ENCODE assay signal across 9 mouse cellular contexts in genomic region chr19:55940538-55941252, GRCm38 (mm10).
DNase-seq lines count a peak whose midpoint lies in the region; ATAC-seq lines count a peak whose summit lies in the region.
"Had no signal": no experiment of that assay in that cellular context is flagged by ENCODE, and none has a peak within 500 bp of the region (broad histone marks: within the 10 kb centered on the region; RNA-seq: fewer than 3 reads in every experiment).

No protein-coding gene starts in this region.

- no peak overlapping the region for H3K4me3 ChIP-seq in lung, embryonic 16.5 days (ENCODE audit: low read length)

- no peak for DNase-seq in lung, postnatal 4 days
- DNase-seq in frontal cortex, adult 2 months (ENCODE audit: extremely low spot score in 1 of 2, low spot score in 1 of 2): peak; percentile 55 to 72
- DNase-seq in left cerebral cortex, postnatal 14 days (ENCODE audit: low spot score in 2 of 2): peak; percentile 47 to 79
- peak; percentile 83 to 84 for DNase-seq in right cerebral cortex, postnatal 10 days (ENCODE audit: low spot score in 2 of 2)
- DNase-seq in lung, postnatal 36 days: no peak
- no peak for DNase-seq in adrenal gland, adult (ENCODE audit: inconsistent age in 2 of 2, low spot score in 1 of 2)
- DNase-seq in spleen, adult 12 weeks (ENCODE audit: low spot score): no peak

- H3K4me2 ChIP-seq in lung, embryonic 16.5 days (ENCODE audit: low read depth, low read length): no peak overlapping the region

- no peak overlapping the region for H3K27ac ChIP-seq in lung, embryonic 16.5 days (ENCODE audit: low read length)
- H3K27ac ChIP-seq: macrophage had no signal

- no peak overlapping the region for H3K9ac ChIP-seq in lung, embryonic 16.5 days (ENCODE audit: low read length)

- 43% methylated on average over 11 of the region's 11 CpGs for WGBS in lung, embryonic 16.5 days

- ATAC-seq in lung, embryonic 16.5 days (ENCODE audit: low read depth): 0 out of 2 replicates have a peak, but pooled peaks have one; percentile 17

- no peaks in the 10 kb centered on the region for H3K9me3 ChIP-seq in lung, embryonic 16.5 days (ENCODE audit: control insufficient read depth, low read length)

- no peaks in the 10 kb centered on the region for H3K27me3 ChIP-seq in lung, embryonic 16.5 days (ENCODE audit: control insufficient read depth, insufficient read depth, low read depth, low read length)

- no peaks in the 10 kb centered on the region for H3K36me3 ChIP-seq in lung, embryonic 16.5 days (ENCODE audit: control insufficient read depth, insufficient read depth, low read length)

- no peaks in the 10 kb centered on the region for H3K4me1 ChIP-seq in lung, embryonic 16.5 days (replicated peaks; ENCODE audit: control insufficient read depth, insufficient read depth, low read length)

- intact Hi-C loops in left cerebral cortex, postnatal 14 days (cut with DNase I): loop anchor here (5.0 kb wide), 1 partner anchor 52 kb away; no protein-coding TSS in a partner anchor

Comparison
In these comparisons a context has a peak if more than half of its experiments do, and no peak if none do; other contexts are left out.
1. DNase-seq: peak in frontal cortex, adult 2 months (2 of 2), left cerebral cortex, postnatal 14 days (2 of 2) and right cerebral cortex, postnatal 10 days (2 of 2); none in lung, postnatal 4 days (0 of 2), lung, postnatal 36 days (single experiment), adrenal gland, adult (0 of 2) and spleen, adult 12 weeks (single experiment).